Mouse (Mus musculus): ENCODE measurements around the gene Tdrd9.
A peak's percentile ranks its signal among the peaks of the same experiment; 100 is the strongest.

Gene Tdrd9

DNA sequence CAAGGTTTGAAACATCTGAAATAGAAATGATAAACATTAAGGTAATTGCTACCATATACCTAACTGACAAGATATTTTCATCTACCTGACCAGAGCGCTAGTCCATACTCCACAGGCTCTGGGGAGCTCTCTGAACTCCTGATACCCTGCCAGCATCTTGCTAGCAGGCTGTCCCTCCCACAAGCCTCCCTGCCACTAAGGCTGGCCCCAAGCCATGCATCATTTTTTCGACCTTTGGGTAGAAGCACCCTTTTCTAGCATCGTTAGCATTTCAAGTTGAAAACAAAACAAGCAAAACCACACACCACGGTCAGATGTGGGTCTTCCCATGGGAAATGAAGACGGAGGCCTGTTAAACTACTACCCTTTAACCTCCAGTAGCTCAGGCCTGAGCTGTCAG is 8.0 kb upstream of the Tdrd9 start:
- DNase-seq: no peak

DNA sequence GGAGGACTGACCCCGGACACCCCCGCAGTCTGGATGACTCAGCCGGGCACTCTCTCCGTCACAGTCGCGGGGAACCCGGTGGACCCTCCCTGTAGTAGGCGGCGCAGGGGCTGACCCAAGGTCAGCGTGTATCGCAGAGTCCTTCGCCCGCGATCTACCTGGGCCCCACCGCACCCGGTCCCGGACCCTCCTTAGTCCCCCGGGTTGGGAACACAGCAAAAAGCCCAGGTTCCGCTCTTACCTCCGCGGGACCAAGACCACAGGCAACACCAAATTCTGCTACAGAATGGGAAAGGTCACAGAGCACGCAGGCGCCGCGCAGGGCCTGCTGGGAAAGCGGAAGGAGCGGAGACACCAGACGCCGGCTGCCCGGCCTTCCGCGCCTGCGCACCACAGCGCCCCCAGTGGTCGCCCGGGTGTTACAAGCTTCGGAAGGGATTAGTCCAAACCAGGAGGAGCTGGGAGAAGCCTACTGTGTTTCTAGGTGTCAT is 4.6 kb upstream of the Tdrd9 start, which contains the start of gene Atp5mpl:
Gene Atp5mpl, minus strand, starts transcription at position 295 of the 491 bp plus-strand sequence.
- peak; percentile 81 to 84 for DNase-seq

DNA sequence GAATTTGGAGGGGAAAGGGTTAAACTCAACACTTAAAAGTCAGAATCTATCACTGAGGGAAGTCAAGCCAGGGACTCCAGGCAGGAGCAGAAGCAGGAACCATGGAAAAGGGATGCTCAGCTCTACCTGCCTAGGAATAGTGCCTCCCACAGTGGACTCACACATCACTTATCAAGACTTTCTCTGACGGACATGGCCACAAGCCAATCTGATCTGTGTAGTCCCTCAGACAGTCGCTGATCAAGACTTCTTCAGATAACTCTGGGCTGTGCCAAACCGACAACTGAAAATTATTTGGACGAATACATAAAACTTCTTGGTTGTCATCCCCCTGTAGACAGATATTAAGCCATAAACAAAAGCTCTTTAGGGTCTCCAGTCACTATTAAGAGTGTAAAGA is 1.3 kb upstream of the Tdrd9 start:
- DNase-seq: no peak

DNA sequence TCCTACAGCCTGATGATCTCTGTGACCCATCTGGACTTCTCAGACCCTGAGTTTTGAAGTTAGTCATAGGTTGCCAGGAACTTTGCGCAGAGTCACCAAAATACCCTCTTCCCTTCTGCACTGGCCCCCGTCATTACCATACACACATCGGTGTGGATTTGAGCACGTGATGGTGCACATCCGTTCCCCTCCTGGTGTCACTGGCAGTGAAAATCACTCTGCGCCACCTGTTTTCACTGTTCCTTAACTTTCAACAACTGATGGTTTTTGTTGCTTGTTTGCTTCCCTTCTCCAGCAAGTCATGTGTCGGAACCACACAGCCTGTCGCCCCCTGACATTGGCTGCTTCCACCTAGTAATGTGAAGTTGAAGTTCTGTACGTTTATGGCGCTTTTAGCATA is 1.1 kb downstream of the Tdrd9 start:
- no peak for DNase-seq

DNA sequence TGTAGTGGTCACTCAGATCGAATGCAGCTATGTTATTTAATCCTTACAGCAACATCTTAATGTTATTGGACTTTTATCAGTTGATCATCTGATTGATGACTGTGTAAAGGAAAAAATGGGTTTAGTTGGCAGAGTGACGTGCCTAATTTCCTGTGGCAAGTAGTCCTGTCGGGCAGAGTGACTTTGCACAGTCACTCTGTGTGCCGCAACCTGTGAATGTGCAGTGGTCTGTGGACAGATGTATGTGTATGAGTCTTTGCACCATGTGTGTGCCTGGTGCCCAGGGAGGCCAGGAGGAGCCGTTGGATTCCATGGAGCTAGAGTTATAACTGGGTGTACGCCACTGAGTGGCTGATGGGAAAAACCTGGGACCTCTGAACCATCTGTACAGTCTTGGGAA is 3.2 kb downstream of the Tdrd9 start:
- no peak for DNase-seq

DNA sequence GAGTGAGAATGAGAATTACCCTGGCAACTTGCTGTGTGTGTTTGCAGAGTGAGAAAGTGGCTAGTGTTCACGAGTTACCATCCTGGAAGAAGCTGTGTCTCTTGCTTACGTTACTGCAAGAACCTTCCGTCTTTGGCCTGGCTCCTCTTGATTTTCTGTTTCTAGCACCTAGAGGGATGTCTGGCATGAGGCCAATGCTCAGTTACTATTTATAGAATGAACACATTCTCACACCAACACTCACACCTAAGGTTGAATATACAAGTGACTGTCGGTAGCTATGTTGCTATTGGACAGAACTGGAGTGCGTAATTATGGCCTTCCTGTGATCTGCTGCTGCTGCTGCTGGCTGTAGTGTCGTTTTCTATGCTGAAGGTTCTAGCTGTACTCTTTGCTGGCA is 5.8 kb downstream of the Tdrd9 start:
- DNase-seq: no peak

DNA sequence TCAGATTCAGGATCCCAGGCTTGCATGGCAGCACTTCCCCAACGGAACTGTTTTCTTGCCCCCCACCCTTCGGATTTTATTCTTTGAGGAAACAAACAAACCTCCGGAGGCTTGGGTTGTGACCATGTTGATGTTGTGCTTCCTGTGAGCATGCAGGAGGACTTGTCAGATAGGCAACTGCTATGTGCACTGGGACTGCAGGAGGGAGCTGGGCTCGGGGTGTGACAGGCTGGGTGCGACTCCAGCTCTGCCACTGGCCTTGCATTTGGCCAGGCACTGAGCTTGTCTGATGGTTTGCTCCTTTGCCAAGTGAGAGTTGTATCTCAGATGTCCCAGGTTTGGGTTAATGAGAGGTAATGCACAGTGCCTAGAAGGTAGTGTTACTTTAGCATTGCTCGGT is 6.9 kb downstream of the Tdrd9 start:
- DNase-seq: no peak

DNA sequence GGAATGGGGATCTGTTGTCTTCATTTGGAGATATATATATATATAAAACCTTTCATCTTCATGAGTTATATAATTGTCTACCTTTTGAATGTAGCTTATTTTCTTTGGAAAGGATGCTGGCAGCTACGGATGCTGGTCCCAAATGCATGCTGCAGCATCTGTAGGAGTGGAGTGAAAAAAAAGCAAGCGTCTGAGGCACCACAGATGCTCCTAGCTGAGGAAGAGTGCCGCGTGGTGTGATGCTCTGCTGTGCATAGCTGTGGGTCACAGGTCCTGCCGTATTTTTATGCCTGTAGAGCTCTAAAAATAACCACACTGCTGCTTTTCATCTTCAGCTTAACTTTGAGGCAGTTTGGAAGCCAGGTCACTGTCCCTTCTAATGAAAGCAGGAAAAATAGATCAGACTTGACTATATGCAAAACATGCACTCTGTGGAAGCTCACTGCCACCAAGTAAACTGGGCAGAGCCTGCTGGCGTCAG is 9.6 kb downstream of the Tdrd9 start, which contains the start of gene Rd3l:
Gene Rd3l, minus strand, starts transcription at position 431 of the 481 bp plus-strand sequence.
- no peak for DNase-seq

DNA sequence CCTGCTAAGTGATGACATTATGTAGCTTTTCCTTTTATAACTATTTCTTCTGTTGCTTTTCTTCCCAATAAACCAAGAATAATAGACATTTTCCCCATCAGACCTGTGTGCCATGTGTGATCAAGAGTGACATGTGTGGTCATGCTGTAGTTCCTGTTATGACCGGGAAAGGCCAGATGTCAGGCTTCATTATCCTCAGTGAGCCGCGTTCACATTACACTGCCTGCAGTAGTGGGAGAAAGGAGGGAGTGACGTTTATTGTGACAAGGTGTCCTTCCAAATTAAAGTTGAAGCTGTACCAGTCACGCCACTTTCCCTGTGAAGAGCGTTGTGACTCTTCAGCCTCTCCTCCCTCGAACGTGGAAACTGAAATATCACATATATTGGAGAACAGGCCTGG is 10.5 kb downstream of the Tdrd9 start:
- no peak for DNase-seq

DNA sequence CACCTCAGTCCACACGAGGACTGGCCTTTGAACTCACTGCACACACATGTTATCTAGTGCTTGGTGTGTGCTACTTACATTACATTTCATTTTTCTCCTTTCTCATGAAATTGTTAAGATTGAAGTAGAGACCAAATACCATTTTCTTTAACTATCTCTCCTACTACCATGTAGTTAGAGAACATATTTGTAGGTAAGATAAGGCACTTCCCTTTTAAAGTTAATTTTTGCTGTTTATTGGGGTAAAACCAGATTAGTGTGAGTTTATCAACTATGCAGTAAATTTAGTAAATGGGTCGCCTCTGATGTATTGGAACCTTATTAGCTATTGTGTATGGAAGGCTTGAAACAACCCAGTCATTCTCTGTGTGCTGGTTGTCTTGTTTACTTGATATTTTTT is 11.8 kb downstream of the Tdrd9 start:
- no peak for DNase-seq

DNA sequence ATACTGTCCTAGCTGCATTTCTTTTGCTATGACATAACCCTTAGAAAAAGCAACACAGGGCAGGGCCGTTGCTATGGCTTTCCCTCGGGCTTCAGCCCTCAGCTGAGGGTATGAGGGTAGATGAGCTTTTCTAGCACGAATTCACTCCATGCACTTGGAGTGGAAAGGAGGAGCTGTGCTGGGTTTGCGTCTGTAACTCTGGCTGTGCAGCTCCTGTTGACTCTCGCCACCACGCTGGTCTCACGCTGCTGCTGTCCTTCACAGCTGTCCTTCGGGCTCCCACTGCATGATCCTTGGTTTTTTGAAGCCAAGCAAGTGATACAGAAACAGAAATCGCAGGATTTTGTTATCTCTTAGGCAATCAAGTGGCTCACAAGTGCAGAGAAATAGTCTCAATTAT is 15.4 kb downstream of the Tdrd9 start:
- DNase-seq: no peak

DNA sequence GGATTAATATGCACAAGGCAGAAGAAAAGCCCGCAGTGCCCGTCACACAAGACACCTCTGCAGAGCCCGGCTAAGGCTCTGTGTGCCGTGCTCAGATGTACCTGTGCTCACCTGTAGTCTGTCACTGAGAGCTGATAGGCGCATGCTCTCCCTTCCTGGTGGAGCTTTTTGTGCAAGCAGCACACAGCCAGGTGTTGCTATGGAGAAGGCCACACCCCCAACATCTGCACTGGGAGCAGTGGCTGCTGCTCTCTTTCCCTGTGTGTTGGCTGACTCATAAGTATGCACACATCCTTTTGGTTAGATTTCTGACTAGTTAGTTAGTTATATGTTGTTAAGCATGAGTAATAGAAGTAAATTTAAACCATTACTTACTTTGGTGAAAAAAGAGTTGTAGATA is 21.3 kb downstream of the Tdrd9 start:
- no peak for DNase-seq

DNA sequence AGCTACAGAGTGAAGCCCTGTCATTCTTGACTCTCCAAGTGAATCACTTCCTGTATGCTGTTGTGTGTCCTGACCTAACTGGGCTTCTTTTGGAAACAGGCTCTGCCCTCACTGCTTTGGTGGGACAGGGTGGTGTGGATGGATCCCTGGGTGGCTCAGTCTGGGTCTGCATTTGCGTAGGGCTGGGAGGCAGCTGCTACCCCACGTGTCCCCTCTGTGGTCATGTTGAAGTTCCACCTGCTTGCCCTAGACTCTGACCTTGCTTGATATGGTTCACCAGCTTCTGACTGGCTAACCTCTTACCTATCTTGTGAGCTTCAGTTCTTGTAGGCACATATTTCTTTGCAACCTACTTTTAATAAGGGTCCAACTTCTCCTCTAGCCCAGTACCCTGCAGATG is 23.8 kb downstream of the Tdrd9 start:
- DNase-seq: no peak

DNA sequence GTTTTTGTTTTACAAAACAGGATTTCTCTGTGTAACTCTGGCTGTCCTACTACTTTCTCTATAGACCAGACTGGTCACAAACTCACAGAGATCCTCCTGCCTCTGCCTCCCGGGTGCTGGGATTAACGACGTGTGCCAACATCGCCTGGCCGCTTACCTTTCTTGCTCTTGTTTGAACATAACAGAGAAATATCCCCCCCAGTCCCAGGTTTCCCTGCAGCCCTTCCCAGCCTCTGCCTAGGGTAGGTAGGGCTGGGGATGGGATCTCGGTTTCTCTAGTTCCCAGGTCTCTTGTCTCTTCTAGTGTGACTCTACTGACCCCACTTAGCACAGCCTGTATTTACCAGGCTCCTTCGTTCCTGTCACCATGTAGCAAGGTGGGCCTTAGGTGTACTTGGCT is 28.4 kb downstream of the Tdrd9 start:
- no peak for DNase-seq

DNA sequence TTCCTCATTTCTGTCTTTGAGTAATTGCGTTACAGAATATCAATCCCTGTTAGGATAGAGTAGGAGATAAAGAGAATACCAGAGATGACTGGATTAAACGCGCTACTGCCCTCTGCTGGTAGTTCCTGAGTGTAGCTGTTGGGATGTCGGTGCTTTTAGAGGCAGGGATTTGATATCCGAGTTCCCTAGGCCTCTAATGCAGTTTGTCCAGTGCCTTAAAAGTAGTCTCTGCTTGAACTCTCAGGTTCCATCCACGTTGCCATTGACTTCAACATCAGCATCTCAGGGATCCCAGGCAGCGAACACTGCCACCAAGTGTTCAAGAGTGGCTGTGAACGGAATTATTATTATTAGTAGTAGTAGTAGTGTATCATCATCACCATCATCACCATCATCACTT is 29.9 kb downstream of the Tdrd9 start:
- DNase-seq: peak in 1 of 2 experiments; percentile 19

DNA sequence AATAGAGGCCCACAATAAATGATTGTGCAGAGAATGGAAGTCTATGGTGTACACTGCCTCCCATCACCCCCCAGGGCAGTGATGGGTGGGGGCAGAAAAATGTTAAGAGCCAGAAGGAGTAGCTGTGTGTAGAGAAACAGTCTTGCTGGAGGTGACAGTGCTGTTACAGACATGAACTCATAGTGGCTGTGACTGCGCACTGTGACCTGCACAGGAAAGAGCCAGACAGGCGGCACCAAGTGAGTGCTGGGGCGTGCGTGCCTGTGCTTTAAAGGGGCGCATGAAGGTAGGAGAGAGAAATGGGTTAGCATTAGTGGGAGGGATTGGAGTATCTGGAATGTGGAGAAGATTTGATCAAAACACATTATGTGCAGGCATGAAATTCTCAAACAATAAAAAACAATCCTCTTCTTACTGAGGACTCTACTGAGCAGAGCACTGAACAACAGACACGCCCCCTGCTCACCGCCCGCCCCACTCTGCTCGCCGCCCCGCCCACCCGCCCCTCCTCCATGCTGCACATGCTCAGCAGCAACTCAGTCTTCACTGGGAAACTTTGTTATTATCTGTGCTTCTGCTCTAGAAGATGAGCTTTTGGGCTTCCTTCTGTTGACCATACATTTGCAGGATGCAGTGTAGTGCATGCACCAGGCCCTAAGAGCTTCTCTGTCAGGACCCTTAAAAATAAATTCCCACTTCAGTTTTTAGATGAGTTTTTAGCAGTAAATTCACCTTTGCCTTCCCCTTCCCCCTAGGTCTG is 41.3 kb downstream of the Tdrd9 start:
- no peak for DNase-seq

DNA sequence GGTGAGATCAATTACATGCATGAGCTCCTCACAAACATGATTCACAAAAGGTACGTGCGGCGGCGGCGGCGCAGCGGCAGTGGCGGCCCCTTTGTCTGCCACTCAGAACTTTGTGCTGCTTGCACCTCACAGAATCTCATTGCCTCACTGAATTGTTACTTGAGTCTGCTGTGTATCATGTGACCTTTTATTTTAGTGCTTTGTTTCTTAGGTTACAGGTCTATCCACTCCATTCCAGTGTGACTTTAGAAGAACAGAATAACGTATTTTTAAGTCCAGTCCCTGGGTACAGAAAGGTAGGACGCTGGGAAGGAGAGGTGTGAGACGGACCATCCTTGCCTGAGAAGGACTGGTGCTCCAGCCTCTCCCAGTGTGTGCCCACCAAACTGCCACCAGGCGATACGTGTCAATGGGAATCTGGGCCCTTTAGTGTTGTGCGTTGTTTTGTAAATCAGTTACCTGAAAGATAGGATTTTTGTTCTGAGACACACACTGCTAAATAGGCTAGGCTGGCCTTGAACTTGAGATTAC is 42.0 kb downstream of the Tdrd9 start:
- DNase-seq: no peak

DNA sequence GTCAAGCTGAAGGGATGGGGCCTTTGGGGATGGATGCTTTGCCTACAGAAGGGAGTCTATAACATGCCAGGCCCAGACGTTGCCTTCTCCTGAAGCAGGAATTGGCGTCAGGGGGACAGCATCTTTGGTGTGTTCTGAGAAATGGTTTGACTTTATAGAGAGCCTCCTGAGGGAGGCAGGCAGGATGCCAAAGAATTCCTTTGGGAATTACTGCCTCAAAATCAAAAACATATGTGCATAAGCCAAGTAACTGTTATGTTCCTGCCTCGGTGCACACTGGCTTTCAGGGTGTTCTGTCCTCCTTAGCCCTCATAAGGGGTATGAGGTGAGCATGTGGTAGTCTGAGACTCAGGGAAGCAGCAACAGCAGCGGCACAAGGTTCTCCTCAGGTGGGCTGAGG is 45.0 kb downstream of the Tdrd9 start:
- no peak for DNase-seq

DNA sequence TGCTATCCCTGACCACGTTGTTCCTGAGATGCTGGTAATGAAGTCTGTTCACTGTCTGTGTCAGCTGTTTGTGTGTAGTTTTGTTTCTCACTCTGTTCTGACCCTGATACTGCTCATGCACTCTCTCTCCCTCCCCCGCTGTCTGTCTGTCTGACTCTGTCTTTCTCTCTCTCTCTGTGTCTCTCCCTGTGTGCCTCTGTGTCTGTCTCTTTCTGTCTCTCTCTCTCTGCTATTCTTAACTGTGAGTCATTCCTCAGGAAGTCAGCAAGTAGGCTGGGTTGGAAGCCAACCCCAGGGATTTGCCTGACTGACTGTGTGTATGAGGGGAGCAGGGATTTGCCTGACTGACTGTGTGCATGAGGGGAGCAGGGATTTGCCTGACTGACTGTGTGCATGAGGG is 51.9 kb downstream of the Tdrd9 start:
- DNase-seq: no peak

DNA sequence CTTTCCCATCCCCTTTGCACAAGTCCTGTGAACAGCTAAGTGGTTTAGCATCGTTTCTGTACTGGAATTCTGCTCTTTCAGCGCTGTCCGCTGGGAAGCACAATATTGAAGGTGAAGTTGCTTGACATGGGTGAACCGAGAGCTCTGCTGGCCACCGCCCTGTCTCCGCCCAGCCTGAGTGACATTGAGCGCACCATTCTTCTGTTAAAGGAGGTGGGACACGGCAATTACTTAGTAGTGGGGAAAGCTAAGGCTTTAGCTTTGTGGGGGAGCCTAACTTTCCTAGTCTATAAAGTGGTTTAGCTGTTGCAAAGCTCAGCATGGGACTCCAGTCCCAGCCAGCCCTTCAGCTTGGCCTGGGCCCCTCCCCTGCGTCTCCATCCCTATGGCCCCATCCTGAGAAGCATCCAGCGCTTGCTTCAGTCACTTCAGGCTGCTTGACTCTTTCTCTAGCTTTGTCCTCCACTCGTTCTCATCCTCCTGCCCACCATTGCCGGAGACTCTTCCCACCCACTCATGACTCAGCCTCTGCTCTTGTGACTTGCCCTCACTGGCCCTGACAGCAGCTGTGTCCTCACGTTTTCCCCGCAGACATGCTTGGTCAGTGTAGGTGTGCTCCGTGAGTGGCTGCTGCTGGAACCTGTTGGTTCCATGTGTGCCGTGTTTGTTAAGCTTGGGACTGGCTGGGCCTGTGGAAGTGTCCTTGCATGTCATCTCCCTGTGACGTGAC is 53.4 kb downstream of the Tdrd9 start:
- DNase-seq: no peak

DNA sequence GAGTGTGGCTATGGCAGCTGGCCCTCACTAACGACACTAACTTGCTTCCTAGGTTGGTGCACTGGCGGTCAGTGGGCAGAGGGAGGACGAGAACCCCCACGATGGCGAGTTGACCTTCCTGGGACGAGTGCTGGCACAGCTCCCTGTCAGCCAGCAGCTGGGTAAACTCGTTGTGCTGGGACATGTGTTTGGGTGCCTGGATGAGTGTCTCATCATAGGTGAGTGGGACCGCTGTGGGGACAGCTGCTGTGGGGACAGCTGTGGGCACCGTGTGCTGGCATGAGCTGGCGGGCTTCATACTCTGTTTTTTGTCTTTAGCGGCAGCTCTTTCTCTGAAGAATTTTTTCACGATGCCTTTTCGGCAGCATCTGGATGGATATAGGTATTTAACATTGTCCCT is 54.1 kb downstream of the Tdrd9 start:
- DNase-seq: no peak

DNA sequence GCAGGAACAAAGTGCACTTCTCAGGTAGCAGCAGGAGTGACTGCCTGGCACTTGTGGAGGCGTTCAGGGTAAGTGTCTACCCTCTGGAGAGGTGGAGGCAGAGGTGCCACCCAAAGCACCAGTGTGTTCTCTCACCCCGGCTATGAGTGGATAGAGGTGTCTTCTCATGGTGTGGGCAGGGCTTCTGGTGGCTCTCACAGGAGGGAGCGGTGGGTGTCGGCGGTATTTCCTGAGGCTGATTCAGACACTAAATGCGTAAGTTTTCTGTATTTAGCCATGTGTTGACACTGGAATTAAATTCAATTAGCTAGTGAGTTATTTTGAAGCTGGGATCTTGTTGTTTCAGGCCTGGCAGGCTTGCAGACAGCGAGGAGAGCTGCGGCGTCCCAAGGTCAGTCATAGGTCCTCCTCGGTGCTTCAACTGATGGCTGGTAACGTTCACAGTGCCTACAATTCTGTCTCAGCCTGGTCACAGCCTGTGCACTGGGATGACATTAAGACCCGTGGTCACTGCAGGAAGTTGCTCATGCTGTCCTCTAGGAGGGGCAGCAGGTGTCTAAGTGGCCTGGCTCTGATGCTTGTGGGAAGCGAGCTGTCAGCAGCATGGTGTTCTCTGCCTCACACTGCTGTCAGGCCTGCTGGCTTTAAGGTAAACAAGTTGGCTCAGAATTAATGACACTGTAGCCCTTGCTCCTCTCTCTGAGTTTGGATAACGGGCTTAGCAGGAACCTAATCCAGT is 54.7 kb downstream of the Tdrd9 start:
- DNase-seq: no peak

DNA sequence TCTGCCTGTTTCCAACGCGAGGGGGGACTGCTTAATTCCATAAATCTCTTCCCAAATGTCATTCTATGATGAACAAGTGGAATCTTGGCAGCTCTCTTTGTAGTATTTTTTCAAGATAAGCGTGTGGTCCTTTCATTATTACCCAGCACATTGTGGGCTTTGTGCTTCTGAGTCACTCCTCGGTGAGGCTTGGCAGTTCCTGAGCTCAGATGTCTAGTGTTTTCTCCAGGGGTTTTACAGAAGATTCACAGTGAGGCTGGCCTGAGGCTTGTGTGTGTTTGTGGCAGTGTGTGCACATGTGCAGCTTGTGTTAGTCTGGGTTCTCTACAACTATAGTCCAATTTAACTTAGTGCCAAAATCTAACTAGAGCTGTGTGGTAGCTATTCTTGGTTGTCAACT is 56.0 kb downstream of the Tdrd9 start:
- DNase-seq: no peak
